Mouse (Mus musculus) embryo, embryonic 11.5 days (tissue): Measurements from ENCODE around the gene Gm20388.
A peak's percentile ranks its signal among the peaks of the same experiment; 100 is the strongest.

Source experiments
- DNase-seq: peaks from one replicate; pipeline ENCODE4 v3.0.0-alpha.2; 2012; ENCODE audit warnings: low read depth, low spot score

Gm20388 gene

GRCm38 (mm10) chr8:121811931-121812570 is 1901.4 kb downstream of the Gm20388 start:
- DNase-seq = no peak

- DNase-seq = no peak
Observed at GRCm38 (mm10) chr8:121818226-121818625, 1907.6 kb downstream of the Gm20388 start.

DNA sequence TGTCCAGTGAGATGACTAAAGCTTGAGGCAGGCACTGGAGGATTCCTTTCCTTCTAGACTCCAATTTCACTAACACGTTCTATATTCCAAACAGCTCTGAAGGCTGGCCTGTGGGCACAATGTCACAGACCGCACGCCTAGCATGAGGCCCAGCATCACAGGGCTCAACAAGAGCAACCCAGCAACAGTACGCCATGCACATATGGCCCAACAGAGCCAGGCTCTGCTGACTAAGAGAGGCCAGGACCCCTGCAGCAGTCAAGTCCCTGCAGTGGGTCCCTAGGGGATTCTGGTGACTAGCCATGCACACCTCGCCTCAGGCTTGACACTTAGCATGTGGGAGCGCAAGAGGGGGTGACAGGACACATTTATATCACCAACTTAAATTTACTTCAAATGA is 1910.2 kb downstream of the Gm20388 start:
- DNase-seq = no peak

- no peak for DNase-seq
Observed at GRCm38 (mm10) chr8:121821320-121821719, 1910.7 kb downstream of the Gm20388 start.

- no peak for DNase-seq
Observed at GRCm38 (mm10) chr8:121821770-121822169, 1911.1 kb downstream of the Gm20388 start.

- no peak for DNase-seq
Observed at GRCm38 (mm10) chr8:121827726-121828125, 1917.1 kb downstream of the Gm20388 start.

DNA sequence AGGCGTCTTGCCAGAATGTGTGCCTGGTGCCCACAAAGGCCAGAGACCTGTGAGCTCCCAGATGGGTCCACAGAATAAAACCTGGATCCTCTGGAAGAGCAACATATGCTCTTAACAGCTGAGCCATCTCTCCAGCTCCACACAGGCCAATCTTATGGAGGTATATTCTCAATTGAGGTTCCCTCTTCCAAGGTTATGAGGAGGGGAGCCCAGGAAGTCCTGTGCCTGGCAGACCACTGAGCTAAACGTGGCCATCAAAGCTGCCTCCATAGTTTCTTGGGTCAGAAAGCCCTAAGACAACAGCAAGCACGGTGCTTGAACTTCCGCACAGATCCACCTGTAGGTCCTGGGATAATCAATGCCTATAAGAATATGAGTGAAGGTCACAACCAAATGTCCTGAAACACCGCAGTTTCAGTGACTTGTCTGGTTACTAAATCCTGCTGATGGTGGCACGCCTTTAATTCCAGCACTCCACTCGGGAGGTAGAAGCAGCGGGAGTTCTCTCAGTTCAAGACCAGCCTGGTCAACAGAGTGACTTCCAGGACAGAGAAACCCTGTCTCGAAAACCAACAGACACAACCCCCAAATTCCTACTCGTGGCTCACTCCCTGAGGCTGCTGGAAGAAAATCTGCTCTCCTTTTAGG is 1917.9 kb downstream of the Gm20388 start:
- no peak for DNase-seq

DNA sequence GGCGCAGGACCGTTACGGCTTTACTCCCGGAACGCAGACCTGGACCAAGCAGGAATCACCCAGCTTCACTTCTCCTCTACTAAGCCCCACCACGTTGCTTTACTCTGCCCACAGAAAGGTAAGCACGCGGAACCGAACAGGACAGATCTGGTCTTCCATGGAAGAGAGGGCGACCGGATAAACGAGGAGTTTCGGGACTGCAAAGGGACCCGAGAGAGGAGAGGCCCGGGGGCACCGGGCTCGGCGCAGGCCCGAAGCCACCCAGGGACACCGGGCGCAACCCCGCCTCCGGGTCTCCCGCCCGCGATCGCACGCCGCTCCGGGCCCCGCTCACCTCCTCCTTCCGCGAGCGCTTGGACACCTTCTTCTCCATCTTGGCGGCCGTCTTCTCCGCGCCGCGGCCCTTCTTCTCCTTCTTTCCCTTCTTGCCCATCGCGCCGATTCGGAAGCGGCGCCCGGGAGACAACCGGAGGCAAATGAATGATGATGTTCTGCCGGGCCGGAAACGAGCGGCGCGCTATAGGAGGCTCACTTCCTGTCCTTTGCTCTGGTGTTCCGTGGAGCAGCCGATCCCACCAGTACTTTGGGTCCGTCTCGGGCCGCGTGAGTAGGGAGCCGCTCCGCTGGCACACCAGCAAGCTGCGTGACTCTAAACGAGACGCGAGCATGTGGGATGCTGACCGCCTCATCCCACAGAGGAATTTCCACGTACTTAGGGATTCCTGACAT is 1918.6 kb downstream of the Gm20388 start, which contains the start of gene Klhdc4:
Klhdc4 (minus strand) TSS at position 522 of the 729 bp plus-strand sequence.
- DNase-seq = peak; percentile 81

DNA sequence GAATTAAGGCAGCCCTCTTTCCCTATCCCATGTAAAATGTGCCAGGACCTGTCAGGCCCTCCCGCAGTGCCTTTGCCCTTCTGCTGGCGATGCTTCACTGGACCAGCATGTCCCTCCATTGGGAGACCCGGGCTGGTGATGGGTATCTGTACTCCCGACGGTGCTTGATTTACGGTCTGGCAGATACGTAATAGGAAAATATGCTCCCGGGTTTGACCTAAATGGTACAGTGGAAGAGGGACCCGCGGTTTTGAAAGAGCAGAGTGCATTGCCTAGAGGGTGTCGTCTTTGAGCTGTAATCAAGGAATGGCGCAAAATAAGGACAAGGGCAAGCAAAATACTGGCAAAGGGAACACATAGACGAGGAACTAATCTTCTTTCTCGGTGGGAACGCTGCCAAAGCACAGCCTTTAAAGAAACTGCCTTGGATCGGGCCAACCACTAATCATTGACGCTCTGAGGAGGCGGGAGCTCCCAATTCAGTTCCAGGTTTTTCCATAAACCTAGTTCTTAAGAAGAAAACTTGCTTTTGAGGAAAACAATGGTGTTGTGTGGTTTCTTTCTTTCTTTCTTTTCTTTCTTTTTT is 1919.2 kb downstream of the Gm20388 start:
- no peak for DNase-seq

DNA sequence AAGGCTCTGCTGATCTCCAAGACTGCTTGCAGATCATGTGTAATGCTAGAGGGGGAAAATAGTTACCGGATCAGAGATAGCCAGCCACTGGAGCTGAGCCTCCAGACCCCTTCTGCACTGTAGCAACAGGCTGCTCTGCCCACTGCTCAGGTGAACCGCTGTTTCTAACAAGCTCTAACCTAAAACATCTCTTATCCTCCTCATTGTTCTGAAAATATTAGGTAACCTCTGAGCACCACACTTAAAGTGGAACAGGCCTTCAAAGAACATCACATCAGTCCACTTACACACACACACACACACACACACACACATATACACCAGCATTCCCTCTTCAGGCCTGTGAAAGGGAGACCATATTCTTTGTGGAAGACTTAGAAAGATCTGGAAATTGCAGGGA is 1921.4 kb downstream of the Gm20388 start:
- no peak for DNase-seq

GRCm38 (mm10) chr8:121832503-121832902 is 1921.9 kb downstream of the Gm20388 start:
- peak; percentile 63 for DNase-seq

DNA sequence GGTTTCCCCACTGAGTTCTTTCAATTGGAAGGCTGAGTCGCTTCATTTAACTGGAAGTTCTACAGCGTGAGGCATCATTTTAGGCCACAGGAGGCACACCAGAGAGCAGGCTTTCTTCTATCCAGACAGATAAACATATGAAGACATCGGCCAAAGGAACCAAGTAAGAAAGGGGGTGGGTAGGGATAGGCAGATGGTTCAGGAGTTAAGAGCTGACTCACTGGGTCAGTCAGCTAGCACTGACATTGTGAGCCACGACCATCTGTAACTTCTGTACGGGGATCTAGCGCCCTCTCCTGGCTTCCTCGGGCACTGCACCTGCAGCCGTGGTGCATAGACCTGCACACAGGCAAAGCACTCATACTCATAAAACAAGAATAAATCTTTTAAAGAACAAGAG is 1930.6 kb downstream of the Gm20388 start:
- no peak for DNase-seq

GRCm38 (mm10) chr8:121842064-121842955 is 1931.7 kb downstream of the Gm20388 start:
- no peak for DNase-seq

DNA sequence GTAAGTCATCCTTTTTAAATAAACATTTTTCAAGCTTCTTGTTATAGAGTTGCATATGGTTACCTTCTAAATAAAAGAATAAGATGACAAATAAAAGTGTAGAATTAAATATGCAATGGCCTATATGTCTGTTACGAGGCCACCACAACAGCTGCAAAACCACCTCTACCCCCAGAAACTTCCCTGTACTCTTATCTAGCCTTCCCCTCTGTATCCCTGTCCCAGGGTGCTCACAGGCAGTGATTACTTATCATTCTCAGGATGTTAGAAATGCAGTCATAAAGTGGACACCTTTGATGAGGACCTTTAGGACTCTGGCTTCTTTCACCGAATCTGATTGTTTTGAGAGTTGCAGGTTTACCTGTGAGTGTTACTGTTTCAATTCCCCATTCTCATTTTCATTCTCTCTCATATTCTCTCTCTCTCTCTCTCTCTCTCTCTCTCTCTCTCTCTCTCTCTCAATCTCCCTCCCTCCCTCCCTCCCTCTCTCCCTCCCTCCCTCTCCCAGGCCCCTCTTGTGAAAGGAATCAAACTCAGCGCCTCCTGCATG is 1932.6 kb downstream of the Gm20388 start:
- DNase-seq = no peak

- no peak for DNase-seq
Observed at GRCm38 (mm10) chr8:121844765-121845164, 1934.1 kb downstream of the Gm20388 start.

DNA sequence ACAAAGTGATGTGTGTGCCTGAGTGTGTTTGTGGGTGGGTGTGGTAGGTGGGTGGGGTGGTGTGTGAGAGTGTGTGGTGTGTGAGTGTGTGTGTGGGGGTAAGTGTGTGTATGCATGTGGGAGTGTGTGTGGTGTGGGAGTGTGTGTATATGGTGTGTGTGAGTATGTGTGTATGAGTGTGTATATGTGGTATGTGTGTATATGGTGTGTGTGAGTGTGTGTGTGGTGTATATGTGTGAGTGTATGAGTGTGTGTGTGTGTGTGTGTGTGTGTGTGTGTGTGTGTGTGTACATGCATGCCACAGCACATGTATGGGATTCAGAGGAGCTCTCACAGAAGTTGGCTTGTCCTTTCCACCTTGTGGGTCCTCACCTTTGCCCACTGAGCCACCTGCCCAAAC is 1936.2 kb downstream of the Gm20388 start:
- no peak for DNase-seq

DNA sequence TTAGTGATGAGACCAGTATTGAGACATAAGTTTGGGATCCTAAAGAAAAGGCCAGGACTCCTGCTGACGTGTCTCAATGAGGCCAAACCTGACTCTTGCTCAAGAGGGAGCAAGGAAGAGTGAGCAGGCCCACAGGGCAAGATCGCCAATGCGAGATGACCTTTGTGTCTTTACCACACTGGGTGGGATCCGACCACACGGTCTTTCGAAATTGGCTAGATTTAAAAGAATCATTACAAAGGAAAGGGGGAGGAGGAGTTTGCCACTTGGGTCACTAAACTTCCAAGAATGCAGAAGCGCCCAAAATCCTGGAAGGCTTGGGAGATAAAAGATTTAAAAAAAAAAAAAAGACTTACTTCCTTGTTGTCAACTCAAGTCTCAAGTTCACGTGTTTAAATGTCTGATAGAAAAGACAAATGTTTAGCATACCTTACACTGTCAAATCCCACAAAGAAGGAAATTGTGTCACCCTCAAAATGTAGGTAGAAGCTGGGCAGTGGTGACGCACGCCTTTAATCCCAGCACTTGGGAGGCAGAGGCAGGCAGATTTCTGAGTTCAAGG is 1936.7 kb downstream of the Gm20388 start:
- no peak for DNase-seq

DNA sequence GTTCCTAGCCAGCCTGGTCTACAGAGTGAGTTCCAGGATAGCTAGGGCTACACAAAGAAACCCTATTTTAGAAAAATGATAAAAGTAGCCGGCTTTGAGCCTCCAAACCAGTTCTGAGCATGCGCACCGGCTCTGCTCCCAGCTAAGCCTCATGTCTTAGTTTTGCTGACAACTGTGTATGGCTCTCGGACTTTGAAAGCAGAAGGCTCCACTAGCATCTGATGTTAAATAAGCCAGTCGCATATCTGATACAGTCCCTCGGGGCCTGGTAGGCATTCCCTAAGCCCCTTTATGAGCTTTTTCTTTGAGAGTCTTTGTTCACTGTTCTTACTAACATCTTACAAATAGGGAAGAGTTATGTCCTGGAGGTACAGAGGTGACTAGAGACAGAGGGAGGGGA is 1937.3 kb downstream of the Gm20388 start:
- no peak for DNase-seq

- DNase-seq = no peak
Observed at GRCm38 (mm10) chr8:121848495-121848894, 1937.9 kb downstream of the Gm20388 start.

- DNase-seq = no peak
Observed at GRCm38 (mm10) chr8:121849303-121849702, 1938.7 kb downstream of the Gm20388 start.

- DNase-seq = peak; percentile 63
Observed at GRCm38 (mm10) chr8:121850018-121850417, 1939.4 kb downstream of the Gm20388 start.
